Mouse (Mus musculus) lung, postnatal 0 days (tissue): ENCODE results near the gene Pomgnt2.

ENCODE experiments used
- CTCF ChIP-seq: IDR thresholded peaks from 2 replicates; pipeline ENCODE4 v1.5.1; 2016; ENCODE audit warnings: antibody characterized with exemption, mild to moderate bottlenecking
- EP300 ChIP-seq: IDR thresholded peaks from 2 replicates; pipeline ENCODE4 v1.6.1; 2016; ENCODE audit warnings: antibody characterized with exemption, mild to moderate bottlenecking, control low read depth

- TF ChIP-seq EP300 = no peak
- no peak for TF ChIP-seq CTCF
Measured at GRCm38 (mm10) chr9:122021581-122021980, 24.7 kb upstream of the Pomgnt2 start.
